Mouse (Mus musculus): ENCODE measurements around the gene Cpsf4l. TPM values are rescaled to one million over a fixed set of nuclear protein-coding genes. Genes with fewer than 3 reads are reported as not detected.

The Cpsf4l gene
- total and polyA plus RNA-seq, 3 experiments: 0.13 to 0.43 TPM; not detected in 1

- no peaks in the 10 kb centered on the region for H3K79me2 ChIP-seq (replicated peaks; ENCODE audit: control insufficient read depth, extremely low read depth, insufficient read depth, poor library complexity, severe bottlenecking)
- no peak for TF ChIP-seq NRF1 (IDR thresholded peaks at IDR 0.05; ENCODE audit: low read depth, low read length)
- no peak for TF ChIP-seq MEF2A (IDR thresholded peaks at IDR 0.05; ENCODE audit: borderline replicate concordance, low read depth, low read length)
- TF ChIP-seq ZKSCAN1 (IDR thresholded peaks at IDR 0.05; ENCODE audit: borderline replicate concordance, low read depth, low read length): no peak
- no peak for TF ChIP-seq MAX (IDR thresholded peaks at IDR 0.05; ENCODE audit: low read length)
- no peak for TF ChIP-seq CHD1 (IDR thresholded peaks at IDR 0.05; ENCODE audit: low read depth, low read length)
- TF ChIP-seq SMC3 (IDR thresholded peaks at IDR 0.05; ENCODE audit: low read depth, low read length): no peak
- TF ChIP-seq ZMIZ1 (IDR thresholded peaks at IDR 0.05; ENCODE audit: low read depth, low read length): no peak
- TF ChIP-seq MAFK (IDR thresholded peaks at IDR 0.05; ENCODE audit: insufficient replicate concordance, low read length): no peak
- no peak for TF ChIP-seq JUND (conservative IDR thresholded peaks at IDR 0.05; ENCODE audit: low read depth, low read length)
- TF ChIP-seq JUN (IDR thresholded peaks at IDR 0.05; ENCODE audit: insufficient read depth, low read depth, low read length): no peak
- TF ChIP-seq NELFE (IDR thresholded peaks at IDR 0.05; ENCODE audit: low read depth, low read length): no peak
- no peak for TF ChIP-seq MXI1 (IDR thresholded peaks at IDR 0.05; ENCODE audit: low read depth, low read length)
- H3K27me3 ChIP-seq (replicated peaks): no peaks in the 10 kb centered on the region
- in situ Hi-C loops (cut with MboI; ENCODE audit: low pct_ligation_motif_present, low pct_unique_long_range_greater_than_20kb, low sequenced_read_pairs) (loop anchor here (25.0 kb wide), 1 partner anchor 952 kb away; the partner anchor contains the start of gene Rpl38), dilution Hi-C loops (cut with MboI; ENCODE audit: extremely low pct_ligation_motif_present, extremely low pct_unique_long_range_greater_than_20kb, low sequenced_read_pairs) (no loop called here)
- DNase-seq (ENCODE audit: extremely low read depth): no peak
- H3K4me2 ChIP-seq (ENCODE audit: insufficient read depth, low read depth, poor library complexity, severe bottlenecking): no peak overlapping the region
- no peak overlapping the region for H3K27ac ChIP-seq (ENCODE audit: insufficient read depth, low read depth)
- peaks cover 0 to 18% of the 10 kb centered on the region in 2 experiments for H3K36me3 ChIP-seq (replicated peaks in 1 of 2; ENCODE audit: control insufficient read depth in 1 of 2, insufficient read depth in 1 of 2, low read length in 1 of 2)
- no peaks in the 10 kb centered on the region for H3K9me3 ChIP-seq (replicated peaks; ENCODE audit: low read length)
- no peak overlapping the region for H3K4me3 ChIP-seq (replicated peaks in 1 of 3; ENCODE audit: low read depth in 2 of 3, low read length in 2 of 3, poor library complexity in 1 of 3)
- no peak overlapping the region for H3K9ac ChIP-seq (ENCODE audit: insufficient read depth, low read depth)
- H3K4me1 ChIP-seq (ENCODE audit: control insufficient read depth in 1 of 2, insufficient read depth in 2 of 2): 0 out of 4 replicates have a peak, but pooled peaks cover 0 to 2% of the 10 kb centered on the region in 2 experiments
These were observed 500 bp upstream of the Cpsf4l start for GRCm38 (mm10) chr11:113710257-113710777.

- no peak for DNase-seq (ENCODE audit: extremely low read depth)
- no peaks in the 10 kb centered on the region for H3K9me3 ChIP-seq (replicated peaks; ENCODE audit: low read length)
- H3K27ac ChIP-seq (ENCODE audit: insufficient read depth, low read depth): no peak overlapping the region
- H3K4me1 ChIP-seq (ENCODE audit: control insufficient read depth in 1 of 2, insufficient read depth in 2 of 2): peaks cover 0 to 4% of the 10 kb centered on the region in 2 experiments; a peak in 1 of 4 replicates
- in situ Hi-C loops (cut with MboI; ENCODE audit: low pct_ligation_motif_present, low pct_unique_long_range_greater_than_20kb, low sequenced_read_pairs): loop anchor here (25.0 kb wide), 1 partner anchor 953 kb away; the partner anchor contains the start of gene Rpl38
- dilution Hi-C loops (cut with MboI; ENCODE audit: extremely low pct_ligation_motif_present, extremely low pct_unique_long_range_greater_than_20kb, low sequenced_read_pairs): no loop called here
- no peak overlapping the region for H3K9ac ChIP-seq (ENCODE audit: insufficient read depth, low read depth)
- TF ChIP-seq MXI1 (IDR thresholded peaks at IDR 0.05; ENCODE audit: low read depth, low read length) (no peak), UBTF (IDR thresholded peaks at IDR 0.05; ENCODE audit: low read depth, low read length) (no peak), MAX (IDR thresholded peaks at IDR 0.05; ENCODE audit: low read length) (no peak), ELF1 (IDR thresholded peaks at IDR 0.05; ENCODE audit: low read depth, low read length) (no peak), MYC (IDR thresholded peaks at IDR 0.05; ENCODE audit: low read depth, low read length) (no peak), MEF2A (IDR thresholded peaks at IDR 0.05; ENCODE audit: borderline replicate concordance, low read depth, low read length) (no peak), JUND (conservative IDR thresholded peaks at IDR 0.05; ENCODE audit: low read depth, low read length) (no peak), BHLHE40 (IDR thresholded peaks at IDR 0.05; ENCODE audit: low read depth, low read length) (no peak), ZNF384 (IDR thresholded peaks at IDR 0.05; ENCODE audit: low read depth, low read length) (no peak), CTCF (conservative IDR thresholded peaks at IDR 0.05 in 1 of 2, IDR thresholded peaks at IDR 0.05 in 1 of 2; ENCODE audit: low read depth in 2 of 2, low read length in 2 of 2) (no peak)
- H3K4me3 ChIP-seq (replicated peaks in 1 of 3; ENCODE audit: low read depth in 2 of 3, low read length in 2 of 3, poor library complexity in 1 of 3): no peak overlapping the region
- peaks cover 0 to 19% of the 10 kb centered on the region in 2 experiments for H3K36me3 ChIP-seq (replicated peaks in 1 of 2; ENCODE audit: control insufficient read depth in 1 of 2, insufficient read depth in 1 of 2, low read length in 1 of 2)
- no peaks in the 10 kb centered on the region for H3K79me2 ChIP-seq (replicated peaks; ENCODE audit: control insufficient read depth, extremely low read depth, insufficient read depth, poor library complexity, severe bottlenecking)
- no peaks in the 10 kb centered on the region for H3K27me3 ChIP-seq (replicated peaks)
- H3K4me2 ChIP-seq (ENCODE audit: insufficient read depth, low read depth, poor library complexity, severe bottlenecking): no peak overlapping the region
These were observed 545 bp downstream of the Cpsf4l start for GRCm38 (mm10) chr11:113709272-113709671.

Measured in CH12.LX (cell line).